Mouse (Mus musculus): Measurements from ENCODE around the gene E330014E10Rik. TPM values are rescaled to one million over a fixed set of nuclear protein-coding genes. Genes with fewer than 3 reads are reported as not detected.

The E330014E10Rik gene
- not detected for polyA plus RNA-seq (2017; shearing (Covaris generic))

GRCm38 (mm10) chr5:95775690-95776089 lies at the start of gene E330014E10Rik:
TSS of gene E330014E10Rik (plus strand) at chr5:95775990.

GRCm38 (mm10) chr5:95736073-95736472 lies 39.7 kb upstream of the E330014E10Rik start, which contains the start of gene Gm7978:
TSS of gene Gm7978 (minus strand) at chr5:95736173.

GRCm38 (mm10) chr5:95741714-95742113 lies 34.1 kb upstream of the E330014E10Rik start, which contains the start of gene Gm7982:
TSS of gene Gm7982 (plus strand) at chr5:95742014.

Other genes with a start within 250 kb of the E330014E10Rik start
- gene Gm7971, start 181.1 kb upstream of the E330014E10Rik start, polyA plus RNA-seq (2017; shearing (Covaris generic)), result not detected
- not detected for gene Gm7978, start 39.8 kb upstream of the E330014E10Rik start, polyA plus RNA-seq (2017; shearing (Covaris generic))
- 0.64 TPM for gene Gm7982, start 34.0 kb upstream of the E330014E10Rik start, polyA plus RNA-seq (2017; shearing (Covaris generic))
- not detected for gene Cxcl13, start 181.0 kb downstream of the E330014E10Rik start, polyA plus RNA-seq (2017; shearing (Covaris generic))

All from effector memory CD4-positive, alpha-beta T cell, adult 5 months (primary cell).